Mouse (Mus musculus) liver, embryonic 16.5 days (tissue): ENCODE data around the gene Copz2. TPM values are rescaled to one million over a fixed set of nuclear protein-coding genes. Genes with fewer than 3 reads are reported as not detected.
A peak's percentile ranks its signal among the peaks of the same experiment; 100 is the strongest.

Experiments
- ATAC-seq: fragments of 200-750 bp; cut with Nextera tagmentation; 2 replicates; pipeline ENCODE4 v1.8.0; 2017; ENCODE audit warnings: low read depth, mild to moderate bottlenecking, moderate number of reproducible peaks, moderate library complexity
- H3K27ac ChIP-seq: fragments of 300-500 bp; sonication (generic); 2 replicates; pipeline ENCODE4 v1.5.1; 2014; ENCODE audit warnings: mild to moderate bottlenecking, low read length
- H3K27me3 ChIP-seq: fragments of 300-500 bp; sonication (generic); 2 replicates; pipeline ENCODE4 v1.6.1; 2014; ENCODE audit warnings: low read depth, low read length, mixed read lengths; ENCODE audit not compliant: control insufficient read depth, insufficient read depth
- H3K36me3 ChIP-seq: fragments of 300-500 bp; sonication (generic); 2 replicates; pipeline ENCODE4 v1.6.1; 2014; ENCODE audit warnings: mild to moderate bottlenecking; ENCODE audit not compliant: control insufficient read depth, insufficient read depth
- H3K4me1 ChIP-seq: fragments of 300-500 bp; sonication (generic); 2 replicates; pipeline ENCODE4 v1.6.1; 2014; ENCODE audit warnings: low read depth, low read length, mixed read lengths; ENCODE audit not compliant: control insufficient read depth
- H3K4me2 ChIP-seq: fragments of 300-500 bp; sonication (generic); 2 replicates; pipeline ENCODE4 v1.6.1; 2014; ENCODE audit warnings: low read depth, low read length, mixed read lengths
- H3K4me3 ChIP-seq: fragments of 300-500 bp; sonication (generic); 2 replicates; pipeline ENCODE4 v1.5.1; 2014; ENCODE audit warnings: low read depth, mild to moderate bottlenecking, low read length
- H3K9ac ChIP-seq: fragments of 300-500 bp; sonication (generic); 2 replicates; pipeline ENCODE4 v1.6.1; 2014; ENCODE audit warnings: low read depth, low read length
- H3K9me3 ChIP-seq: fragments of 300-500 bp; sonication (generic); replicated peaks from 2 replicates; pipeline ENCODE4 v1.6.1; 2016; ENCODE audit warnings: low read length; ENCODE audit not compliant: control insufficient read depth
- WGBS: fragments of 180-500 bp; shearing (Covaris S2); extraction: QIAGEN DNeasy Blood & Tissue Kit; methylation state at CpG from one replicate; pipeline ENCODE4 v1.1.7; 2014; ENCODE audit not compliant: insufficient replicate concordance; 5-methylcytosine and 5-hydroxymethylcytosine counted together
- polyA plus RNA-seq: library from polyadenylated mRNA; unstranded; fragments of >200 nt; fragmentation: Nextera tagmentation; extraction: Ambion mirVana; gene quantifications from 2 replicates; pipeline ENCODE4 v1.2.1, GENCODE M21; 2015

Copz2 gene
- polyA plus RNA-seq, 1 experiment from 2014 or later, result 25.7 TPM

GRCm38 (mm10) chr11:96816494-96816893, 33.2 kb upstream of the Copz2 start:
- Histone ChIP-seq H3K36me3 (peaks cover 46% of the 10 kb centered on the region), H3K27ac (no peak overlapping the region), H3K4me3 (no peak overlapping the region), H3K27me3 (no peaks in the 10 kb centered on the region), H3K4me1 (no peaks in the 10 kb centered on the region), H3K9me3 (no peaks in the 10 kb centered on the region), H3K4me2 (no peak overlapping the region), H3K9ac (no peak overlapping the region)
- no peak for ATAC-seq
- WGBS, result 85% methylated on average over 1 of the region's 1 CpGs

DNA sequence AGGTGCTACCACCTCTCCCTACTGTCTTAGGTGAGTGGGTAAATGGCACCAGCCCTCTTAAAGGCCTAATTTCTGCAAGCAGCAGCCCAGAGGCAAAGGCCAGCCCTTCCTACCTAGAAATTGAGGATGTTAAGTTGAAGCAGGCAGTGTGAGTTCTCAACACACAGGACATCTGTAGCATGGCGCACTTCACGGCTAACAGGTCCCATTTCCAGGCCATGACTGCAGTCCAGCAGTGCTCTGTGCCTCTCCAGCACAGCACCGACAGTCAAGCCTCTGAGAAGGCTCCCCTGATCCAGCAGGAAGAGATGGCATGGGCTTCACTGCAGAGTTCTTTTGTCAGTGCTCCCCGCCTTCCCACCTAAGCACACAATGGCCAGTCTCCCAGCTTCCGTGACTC, 32.7 kb upstream of the Copz2 start:
- H3K4me2 ChIP-seq, result no peak overlapping the region
- H3K9me3 ChIP-seq, result no peaks in the 10 kb centered on the region
- no peaks in the 10 kb centered on the region for H3K27me3 ChIP-seq
- H3K9ac ChIP-seq, result no peak overlapping the region
- peaks cover 51% of the 10 kb centered on the region for H3K36me3 ChIP-seq
- H3K27ac ChIP-seq, result no peak overlapping the region
- H3K4me1 ChIP-seq, result no peaks in the 10 kb centered on the region
- no peak overlapping the region for H3K4me3 ChIP-seq
- no peak for ATAC-seq
- 89% methylated on average over 5 of the region's 5 CpGs for WGBS

GRCm38 (mm10) chr11:96818128-96818710, 31.5 kb upstream of the Copz2 start:
- WGBS, result 82% methylated on average over 8 of the region's 8 CpGs
- Histone ChIP-seq H3K27ac (no peak overlapping the region), H3K27me3 (no peaks in the 10 kb centered on the region), H3K9me3 (no peaks in the 10 kb centered on the region), H3K4me1 (peaks cover 10% of the 10 kb centered on the region), H3K4me2 (no peak overlapping the region), H3K4me3 (no peak overlapping the region), H3K9ac (no peak overlapping the region), H3K36me3 (peaks cover 51% of the 10 kb centered on the region)
- ATAC-seq, result no peak

- WGBS, result 84% methylated on average over 10 of the region's 10 CpGs
- H3K36me3 ChIP-seq, result peaks cover 48% of the 10 kb centered on the region
These were observed 27.7 kb upstream of the Copz2 start for GRCm38 (mm10) chr11:96821956-96822355.

DNA sequence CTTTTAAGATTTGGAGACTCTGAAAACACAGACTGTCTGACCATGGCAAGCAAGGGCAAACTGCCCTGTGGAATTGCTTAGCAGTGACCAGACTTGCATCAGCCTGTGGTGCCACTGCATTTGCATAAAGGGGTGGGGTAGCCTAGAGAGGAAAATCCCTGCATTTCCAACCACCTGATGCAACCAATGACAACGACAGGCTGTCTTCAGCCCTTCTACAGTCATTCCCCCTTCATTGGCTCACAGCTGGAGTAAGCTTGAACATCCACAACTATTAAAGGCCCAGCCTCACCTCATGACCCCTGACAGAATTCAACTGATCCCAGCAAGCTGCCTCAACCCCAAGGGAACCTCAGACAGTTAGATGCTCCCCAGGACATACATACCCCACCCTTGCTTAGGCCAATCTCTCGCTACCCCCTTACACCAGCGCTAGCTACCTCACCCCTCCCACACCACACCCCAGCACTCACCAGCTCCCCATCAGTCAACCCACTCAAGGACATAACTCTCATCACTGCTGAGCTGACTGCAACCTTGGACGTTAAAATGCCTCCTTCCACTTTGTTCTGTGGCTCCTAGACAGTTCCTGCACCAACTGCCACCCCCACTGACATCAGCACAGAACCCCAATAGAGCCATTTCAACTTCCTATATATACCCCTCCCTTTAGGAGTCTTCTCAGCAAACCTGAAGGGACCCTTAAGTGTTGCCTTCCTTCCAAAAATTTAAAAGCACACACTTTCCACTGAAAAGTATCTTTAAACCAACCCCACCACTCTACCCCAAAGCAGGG, 26.8 kb upstream of the Copz2 start:
- peak overlapping the region; percentile 76 for H3K4me2 ChIP-seq
- no peak overlapping the region for H3K9ac ChIP-seq
- peak overlapping the region; percentile 45; the same call in 1 of the 2 replicates for H3K27ac ChIP-seq
- ATAC-seq, result peak; percentile 31
- H3K36me3 ChIP-seq, result peaks cover 41% of the 10 kb centered on the region
- no peaks in the 10 kb centered on the region for H3K9me3 ChIP-seq
- H3K27me3 ChIP-seq, result no peaks in the 10 kb centered on the region
- no peak overlapping the region; the same call in 1 of the 2 replicates for H3K4me3 ChIP-seq
- peaks cover 55% of the 10 kb centered on the region for H3K4me1 ChIP-seq
- WGBS, result 46% methylated on average over 4 of the region's 4 CpGs

More at GRCm38 (mm10) chr11:96821956-96822355, 27.7 kb upstream of the Copz2 start:
- no peak overlapping the region for H3K4me3 ChIP-seq
- H3K27ac ChIP-seq, result no peak overlapping the region
- no peak overlapping the region for H3K9ac ChIP-seq
- no peaks in the 10 kb centered on the region for H3K9me3 ChIP-seq
- H3K4me1 ChIP-seq, result peaks cover 46% of the 10 kb centered on the region
- H3K27me3 ChIP-seq, result no peaks in the 10 kb centered on the region
- H3K4me2 ChIP-seq, result no peak overlapping the region
- ATAC-seq, result no peak

- peak; percentile 2; the same call in 1 of the 2 replicates for ATAC-seq
- H3K4me2 ChIP-seq, result peak overlapping the region; percentile 76
- peak overlapping the region; percentile 8; the same call in 1 of the 2 replicates for H3K9ac ChIP-seq
- H3K9me3 ChIP-seq, result no peaks in the 10 kb centered on the region
- peaks cover 60% of the 10 kb centered on the region for H3K4me1 ChIP-seq
- H3K27me3 ChIP-seq, result no peaks in the 10 kb centered on the region
- H3K4me3 ChIP-seq, result peak overlapping the region; percentile 52
- 19% methylated on average over 12 of the region's 13 CpGs for whole genome bisulfite sequencing
- H3K36me3 ChIP-seq, result peaks cover 37% of the 10 kb centered on the region
- H3K27ac ChIP-seq, result no peak overlapping the region
These were observed 26.2 kb upstream of the Copz2 start for GRCm38 (mm10) chr11:96823471-96823837.

DNA sequence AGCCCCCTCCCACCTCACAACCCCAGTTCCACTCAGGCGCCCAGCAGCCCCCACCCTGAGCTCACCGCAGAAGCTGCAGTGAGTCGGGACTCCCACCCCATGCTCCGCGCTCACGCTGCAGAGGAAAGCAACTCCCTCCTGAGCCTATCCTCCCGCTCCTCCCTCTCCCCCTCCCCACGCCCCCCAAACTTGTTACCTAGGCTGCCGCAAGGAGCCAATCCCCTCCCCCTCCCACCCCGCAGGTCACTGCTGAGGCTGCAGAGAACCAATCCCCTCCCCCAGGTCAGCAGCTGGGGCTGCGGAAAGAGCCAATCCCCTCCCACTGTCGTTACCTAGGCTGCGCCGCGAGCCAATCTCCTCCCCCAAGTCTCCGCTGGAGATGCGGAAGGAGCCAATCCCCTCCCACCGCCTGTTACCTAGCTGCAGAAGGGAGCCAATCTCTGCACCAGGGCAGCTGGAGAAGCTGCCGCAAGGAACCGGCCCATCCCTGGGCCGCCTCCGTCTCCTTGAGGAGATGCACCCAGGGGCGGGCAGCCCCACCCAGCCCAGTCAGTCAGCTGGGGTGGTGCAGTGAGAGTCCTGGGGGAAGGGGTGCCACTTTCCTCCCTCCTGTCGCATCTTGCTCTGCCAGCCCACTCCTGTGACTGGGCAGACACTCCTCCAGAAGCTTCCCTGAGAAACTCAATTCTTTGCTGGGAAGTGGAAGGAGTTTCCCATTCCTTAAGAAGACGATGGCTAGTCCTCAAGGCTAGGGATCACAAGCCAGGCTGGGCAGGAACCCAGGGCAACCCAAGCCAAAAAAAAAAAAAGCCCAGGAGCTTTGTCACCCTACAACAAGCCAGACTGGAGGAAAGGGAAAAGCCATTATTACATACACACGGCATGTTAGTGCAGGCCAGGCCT, 25.5 kb upstream of the Copz2 start:
- peaks cover 33% of the 10 kb centered on the region for H3K36me3 ChIP-seq
- no peaks in the 10 kb centered on the region for H3K27me3 ChIP-seq
- peak overlapping the region; percentile 52 for H3K4me3 ChIP-seq
- peak; percentile 88 for ATAC-seq
- H3K9me3 ChIP-seq, result no peaks in the 10 kb centered on the region
- WGBS, result 2% methylated on average over 25 of the region's 26 CpGs
- peak overlapping the region; percentile 30; the same call in 1 of the 2 replicates for H3K9ac ChIP-seq
- peak overlapping the region; percentile 76 for H3K4me2 ChIP-seq
- H3K27ac ChIP-seq, result peak overlapping the region; percentile 49; the same call in 1 of the 2 replicates
- peaks cover 64% of the 10 kb centered on the region for H3K4me1 ChIP-seq

- Histone ChIP-seq H3K4me2 (peak overlapping the region; percentile 76), H3K27ac (peak overlapping the region; percentile 49; the same call in 1 of the 2 replicates), H3K4me3 (peak overlapping the region; percentile 52; the same call in 1 of the 2 replicates), H3K9me3 (no peaks in the 10 kb centered on the region), H3K27me3 (no peaks in the 10 kb centered on the region), H3K9ac (peak overlapping the region; percentile 40; the same call in 1 of the 2 replicates), H3K36me3 (peaks cover 25% of the 10 kb centered on the region), H3K4me1 (peaks cover 64% of the 10 kb centered on the region)
- ATAC-seq, result no peak
- 51% methylated on average over 7 of the region's 7 CpGs for WGBS
These were observed 24.7 kb upstream of the Copz2 start for GRCm38 (mm10) chr11:96824783-96825495.
